Mouse (Mus musculus): ENCODE data around the gene Gm20458.

Gene Gm20458

GRCm38 (mm10) chr2:164435216-164436090 lies 25.3 kb upstream of the Gm20458 start:
- DNase-seq: no peak

- no peak for DNase-seq
Observed at GRCm38 (mm10) chr2:164436215-164436913, 24.4 kb upstream of the Gm20458 start.

- no peak for DNase-seq
Observed at GRCm38 (mm10) chr2:164436961-164437360, 23.8 kb upstream of the Gm20458 start.

GRCm38 (mm10) chr2:164437710-164438109 lies 23.1 kb upstream of the Gm20458 start:
- no peak for DNase-seq

- no peak for DNase-seq
Observed at GRCm38 (mm10) chr2:164438257-164438656, 22.5 kb upstream of the Gm20458 start.

GRCm38 (mm10) chr2:164439001-164439421 lies 21.8 kb upstream of the Gm20458 start:
- no peak for DNase-seq

GRCm38 (mm10) chr2:164440314-164440713 lies 20.5 kb upstream of the Gm20458 start:
- no peak for DNase-seq

- DNase-seq: peak; percentile 62 to 76
Observed at GRCm38 (mm10) chr2:164441155-164441554, 19.6 kb upstream of the Gm20458 start.

GRCm38 (mm10) chr2:164441731-164442130 lies 19.0 kb upstream of the Gm20458 start:
- DNase-seq: no peak

GRCm38 (mm10) chr2:164442315-164443050 lies 18.3 kb upstream of the Gm20458 start:
- DNase-seq: peak; percentile 26 to 44

GRCm38 (mm10) chr2:164443051-164443437 lies 17.7 kb upstream of the Gm20458 start:
- DNase-seq: peak; percentile 82 to 87

- no peak for DNase-seq
Observed at GRCm38 (mm10) chr2:164443460-164444000, 17.2 kb upstream of the Gm20458 start, which contains the start of gene Sdc4. TSS of gene Sdc4 (minus strand) at chr2:164443887.

GRCm38 (mm10) chr2:164444701-164445100 lies 16.1 kb upstream of the Gm20458 start:
- no peak for DNase-seq

- no peak for DNase-seq
Observed at GRCm38 (mm10) chr2:164445399-164446085, 15.2 kb upstream of the Gm20458 start.

GRCm38 (mm10) chr2:164446086-164446469 lies 14.7 kb upstream of the Gm20458 start:
- no peak for DNase-seq

GRCm38 (mm10) chr2:164448140-164448539 lies 12.6 kb upstream of the Gm20458 start:
- no peak for DNase-seq

- no peak for DNase-seq
Observed at GRCm38 (mm10) chr2:164448921-164449320, 11.8 kb upstream of the Gm20458 start.

GRCm38 (mm10) chr2:164449341-164450042 lies 11.3 kb upstream of the Gm20458 start:
- DNase-seq: no peak

- DNase-seq: no peak
Observed at GRCm38 (mm10) chr2:164452000-164452676, 8.6 kb upstream of the Gm20458 start.

GRCm38 (mm10) chr2:164453047-164453757 lies 7.6 kb upstream of the Gm20458 start:
- DNase-seq: no peak
